Mouse (Mus musculus) brain, embryonic 14.5 days (tissue): ENCODE measurements around the gene Hoxa3. TPM values are rescaled to one million over a fixed set of nuclear protein-coding genes. Genes with fewer than 3 reads are reported as not detected.

ENCODE experiments used
- DNase-seq: peaks from one replicate; pipeline ENCODE4 v3.0.0-alpha.2; 2011; ENCODE audit warnings: low read depth
- CTCF ChIP-seq: fragments of 200-500 bp; IDR thresholded peaks from 2 replicates; pipeline ENCODE4 v1.5.1; 2012; ENCODE audit warnings: inconsistent platforms, mild to moderate bottlenecking, moderate library complexity, borderline replicate concordance; ENCODE audit not compliant: insufficient read depth, insufficient read length; ENCODE audit errors: extremely low read depth
- POLR2A ChIP-seq: fragments of 200-500 bp; IDR thresholded peaks from 2 replicates; pipeline ENCODE4 v1.6.1; 2012; ENCODE audit warnings: mild to moderate bottlenecking, inconsistent platforms, borderline replicate concordance; ENCODE audit not compliant: poor library complexity, insufficient read depth, insufficient read length, severe bottlenecking; ENCODE audit errors: extremely low read depth
- polyA plus RNA-seq: library from polyadenylated mRNA; depleted of rRNA; stranded (reverse); fragments of >200 nt; gene quantifications from 2 replicates; pipeline ENCODE4 v1.2.3, GENCODE M21; 2012

The Hoxa3 gene
- polyA plus RNA-seq, 1 experiment, result 20.3 TPM

GRCm38 (mm10) chr6:52164626-52165440 lies 48.3 kb downstream of the Hoxa3 start, which contains the start of gene Hoxa2:
Gene Hoxa2, minus strand, starts transcription at chr6:52164831.
- no peak for TF ChIP-seq CTCF
- no peak for TF ChIP-seq POLR2A
- DNase-seq, result peak; percentile 33

- peak; percentile 39 for DNase-seq
- no peak for TF ChIP-seq POLR2A
- TF ChIP-seq CTCF, result no peak
Measured at GRCm38 (mm10) chr6:52164051-52164625, 49.0 kb downstream of the Hoxa3 start.

- peak; percentile 41 for DNase-seq
- TF ChIP-seq POLR2A (no peak), CTCF (no peak)
Measured at GRCm38 (mm10) chr6:52163366-52164031, 49.6 kb downstream of the Hoxa3 start.

GRCm38 (mm10) chr6:52162611-52163365 lies 50.3 kb downstream of the Hoxa3 start:
- peak; percentile 62 for DNase-seq
- TF ChIP-seq POLR2A, result no peak
- TF ChIP-seq CTCF, result no peak

- TF ChIP-seq POLR2A (no peak), CTCF (no peak)
- DNase-seq, result no peak
Measured at GRCm38 (mm10) chr6:52162093-52162380, 51.1 kb downstream of the Hoxa3 start.

GRCm38 (mm10) chr6:52161336-52162092 lies 51.6 kb downstream of the Hoxa3 start:
- TF ChIP-seq CTCF (no peak), POLR2A (no peak)
- no peak for DNase-seq

- TF ChIP-seq POLR2A, result no peak
- no peak for TF ChIP-seq CTCF
- DNase-seq, result peak; percentile 61
Measured at GRCm38 (mm10) chr6:52160511-52161335, 52.4 kb downstream of the Hoxa3 start.

- peak; percentile 11 for DNase-seq
- TF ChIP-seq POLR2A (no peak), CTCF (no peak)
Measured at GRCm38 (mm10) chr6:52159979-52160378, 53.2 kb downstream of the Hoxa3 start.

GRCm38 (mm10) chr6:52159164-52159761 lies 53.9 kb downstream of the Hoxa3 start:
- TF ChIP-seq CTCF (no peak), POLR2A (no peak)
- peak; percentile 17 for DNase-seq
